Mouse (Mus musculus): ENCODE measurements at regions not wholly inside any gene's neighbourhood (a gene's known extent, or its start where the extent isn't known, plus 50 kb on each side); places are given as distances from the start of the nearest gene placed in this dataset.

GRCm38 (mm10) chr6:94773604-94774486, 73.9 kb upstream of the Lrig1 start:
- DNase-seq (ENCODE audit: low spot score in 2 of 2) = no peak

- DNase-seq (ENCODE audit: low spot score in 2 of 2) = no peak
Observed at GRCm38 (mm10) chr6:94772868-94773603, 73.1 kb upstream of the Lrig1 start.

GRCm38 (mm10) chr6:94772391-94772790, 72.4 kb upstream of the Lrig1 start:
- DNase-seq (ENCODE audit: low spot score in 2 of 2) = no peak

GRCm38 (mm10) chr6:94768230-94768629, 68.3 kb upstream of the Lrig1 start:
- no peak for DNase-seq (ENCODE audit: low spot score in 2 of 2)

GRCm38 (mm10) chr6:94765724-94766123, 65.8 kb upstream of the Lrig1 start:
- DNase-seq (ENCODE audit: low spot score in 2 of 2) = no peak

GRCm38 (mm10) chr6:94761341-94761740, 61.4 kb upstream of the Lrig1 start:
- no peak for DNase-seq (ENCODE audit: low spot score in 2 of 2)

- DNase-seq (ENCODE audit: low spot score in 2 of 2) = no peak
Observed at GRCm38 (mm10) chr6:94760629-94761111, 60.7 kb upstream of the Lrig1 start.

GRCm38 (mm10) chr6:94759649-94760048, 59.7 kb upstream of the Lrig1 start:
- no peak for DNase-seq (ENCODE audit: low spot score in 2 of 2)

- no peak for DNase-seq (ENCODE audit: low spot score in 2 of 2)
Observed at GRCm38 (mm10) chr6:94756006-94756405, 56.0 kb upstream of the Lrig1 start.

GRCm38 (mm10) chr6:94755297-94755831, 55.4 kb upstream of the Lrig1 start:
- no peak for DNase-seq (ENCODE audit: low spot score in 2 of 2)

- no peak for DNase-seq (ENCODE audit: low spot score in 2 of 2)
Observed at GRCm38 (mm10) chr6:94754522-94754921, 54.6 kb upstream of the Lrig1 start.

- no peak for DNase-seq (ENCODE audit: low spot score in 2 of 2)
Observed at GRCm38 (mm10) chr6:94751101-94751440, 51.1 kb upstream of the Lrig1 start.

GRCm38 (mm10) chr6:94750228-94751100, 50.5 kb upstream of the Lrig1 start:
- no peak for DNase-seq (ENCODE audit: low spot score in 2 of 2)

Small RNA genes lying in the stretch of these regions (microRNA-seq; reads per million reads assigned to microRNA genes)
- 0 reads per million in 2 experiments for gene Gm23364
